Mouse (Mus musculus): ENCODE data around the gene Slc6a3. TPM values are rescaled to one million over a fixed set of nuclear protein-coding genes. Genes with fewer than 3 reads are reported as not detected.

Slc6a3 gene
- polyA plus RNA-seq, 1 experiment, result not detected

GRCm38 (mm10) chr13:73592546-73592945, 56.0 kb downstream of the Slc6a3 start:
- TF ChIP-seq TCF3 (IDR thresholded peaks at IDR 0.05; ENCODE audit: insufficient read length, low read depth), result no peak
- TF ChIP-seq MYOD1 (IDR thresholded peaks at IDR 0.05; ENCODE audit: control insufficient read depth in 1 of 3, insufficient read length in 2 of 3, low read depth in 2 of 3), result no peak
- no peak for TF ChIP-seq MAX (IDR thresholded peaks at IDR 0.05; ENCODE audit: low read depth)
- no peak for TF ChIP-seq POLR2A (IDR thresholded peaks at IDR 0.05; ENCODE audit: insufficient read length, low read depth)
- TF ChIP-seq TCF12 (IDR thresholded peaks at IDR 0.05; ENCODE audit: insufficient read depth, poor library complexity, severe bottlenecking), result no peak
- no peak for TF ChIP-seq REST (IDR thresholded peaks at IDR 0.05; ENCODE audit: insufficient read depth, insufficient read length)
- no peak for TF ChIP-seq POLR2AphosphoS2 (IDR thresholded peaks at IDR 0.05; ENCODE audit: insufficient read length, low read depth)
- TF ChIP-seq USF1 (IDR thresholded peaks at IDR 0.05; ENCODE audit: low read depth), result no peak
- no peak for TF ChIP-seq CEBPB (IDR thresholded peaks at IDR 0.05; ENCODE audit: insufficient read depth, poor library complexity, severe bottlenecking)
- no peak for TF ChIP-seq MYOG (IDR thresholded peaks at IDR 0.05; ENCODE audit: control insufficient read depth in 1 of 3, insufficient read depth in 1 of 3, insufficient read length in 2 of 3, low read depth in 2 of 3)
- no peaks in the 10 kb centered on the region for H3K36me3 ChIP-seq (ENCODE audit: control insufficient read depth, insufficient read depth)
- H3ac ChIP-seq (ENCODE audit: control insufficient read depth, insufficient read length), result no peak overlapping the region

DNA sequence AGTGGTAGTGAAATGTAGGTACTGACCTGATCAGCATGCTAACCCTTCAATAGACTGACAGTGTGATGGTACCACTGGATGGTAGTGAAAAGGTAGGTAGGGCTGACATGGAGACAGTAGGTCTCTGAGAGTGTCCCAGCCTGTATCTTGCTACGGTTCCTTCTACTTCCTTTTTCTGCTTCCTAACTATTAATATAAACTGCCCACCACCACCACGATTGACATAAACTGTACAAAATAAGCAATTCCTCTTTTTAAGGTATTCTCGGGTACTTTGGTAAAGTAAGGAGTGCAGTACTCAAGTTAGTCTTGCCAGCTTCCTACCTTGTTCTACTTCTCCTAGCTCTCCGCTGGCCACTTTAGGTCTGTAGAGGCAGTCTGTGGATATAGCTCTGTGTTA, 59.7 kb downstream of the Slc6a3 start:
- no peak overlapping the region for H3ac ChIP-seq (ENCODE audit: control insufficient read depth, insufficient read length)
- H3K27me3 ChIP-seq (ENCODE audit: control insufficient read depth, insufficient read depth, insufficient read length), result peaks cover 8% of the 10 kb centered on the region
- no peak overlapping the region for H3K4me3 ChIP-seq
- H3K36me3 ChIP-seq (ENCODE audit: control insufficient read depth, insufficient read depth), result no peaks in the 10 kb centered on the region
- TF ChIP-seq TCF3 (IDR thresholded peaks at IDR 0.05; ENCODE audit: insufficient read length, low read depth), result no peak
- no peak for TF ChIP-seq MAX (IDR thresholded peaks at IDR 0.05; ENCODE audit: low read depth)
- TF ChIP-seq REST (IDR thresholded peaks at IDR 0.05; ENCODE audit: insufficient read depth, insufficient read length), result no peak
- no peak for TF ChIP-seq USF1 (IDR thresholded peaks at IDR 0.05; ENCODE audit: low read depth)
- TF ChIP-seq CEBPB (IDR thresholded peaks at IDR 0.05; ENCODE audit: insufficient read depth, poor library complexity, severe bottlenecking), result no peak
- TF ChIP-seq TCF12 (IDR thresholded peaks at IDR 0.05; ENCODE audit: insufficient read depth, poor library complexity, severe bottlenecking), result no peak
- no peak for TF ChIP-seq POLR2AphosphoS2 (IDR thresholded peaks at IDR 0.05; ENCODE audit: insufficient read length, low read depth)
- no peak for TF ChIP-seq POLR2A (IDR thresholded peaks at IDR 0.05; ENCODE audit: insufficient read length, low read depth)
- TF ChIP-seq MYOD1 (IDR thresholded peaks at IDR 0.05; ENCODE audit: control insufficient read depth in 1 of 3, insufficient read length in 2 of 3, low read depth in 2 of 3), result no peak
- TF ChIP-seq MYOG (IDR thresholded peaks at IDR 0.05; ENCODE audit: control insufficient read depth in 1 of 3, insufficient read depth in 1 of 3, insufficient read length in 2 of 3, low read depth in 2 of 3), result no peak
- no peak for TF ChIP-seq E2F4 (IDR thresholded peaks at IDR 0.05; ENCODE audit: insufficient read depth)
- TF ChIP-seq SRF (IDR thresholded peaks at IDR 0.05; ENCODE audit: control insufficient read depth, insufficient read length, low read depth), result no peak
- no peak overlapping the region for H3K4me2 ChIP-seq (ENCODE audit: low read depth)
- no peaks in the 10 kb centered on the region for H3K79me2 ChIP-seq (ENCODE audit: control insufficient read depth, insufficient read depth)

More at GRCm38 (mm10) chr13:73592546-73592945, 56.0 kb downstream of the Slc6a3 start:
- Histone ChIP-seq H3K79me2 (ENCODE audit: control insufficient read depth, insufficient read depth) (no peaks in the 10 kb centered on the region), H3K4me3 (no peak overlapping the region), H3K27me3 (ENCODE audit: control insufficient read depth, insufficient read depth, insufficient read length) (no peaks in the 10 kb centered on the region), H3K4me2 (ENCODE audit: low read depth) (no peak overlapping the region)

- TF ChIP-seq REST (IDR thresholded peaks at IDR 0.05; ENCODE audit: insufficient read depth, insufficient read length) (no peak), MYOD1 (IDR thresholded peaks at IDR 0.05; ENCODE audit: control insufficient read depth in 1 of 3, insufficient read length in 2 of 3, low read depth in 2 of 3) (no peak), TCF12 (IDR thresholded peaks at IDR 0.05; ENCODE audit: insufficient read depth, poor library complexity, severe bottlenecking) (no peak), CEBPB (IDR thresholded peaks at IDR 0.05; ENCODE audit: insufficient read depth, poor library complexity, severe bottlenecking) (no peak), USF1 (IDR thresholded peaks at IDR 0.05; ENCODE audit: low read depth) (no peak), SRF (IDR thresholded peaks at IDR 0.05; ENCODE audit: control insufficient read depth, insufficient read length, low read depth) (no peak), MAX (IDR thresholded peaks at IDR 0.05; ENCODE audit: low read depth) (no peak), MYOG (IDR thresholded peaks at IDR 0.05; ENCODE audit: control insufficient read depth in 1 of 3, insufficient read depth in 1 of 3, insufficient read length in 2 of 3, low read depth in 2 of 3) (no peak), POLR2AphosphoS2 (IDR thresholded peaks at IDR 0.05; ENCODE audit: insufficient read length, low read depth) (no peak), POLR2A (IDR thresholded peaks at IDR 0.05; ENCODE audit: insufficient read length, low read depth) (no peak), TCF3 (IDR thresholded peaks at IDR 0.05; ENCODE audit: insufficient read length, low read depth) (no peak), E2F4 (IDR thresholded peaks at IDR 0.05; ENCODE audit: insufficient read depth) (no peak)
- Histone ChIP-seq H3K4me2 (ENCODE audit: low read depth) (no peak overlapping the region), H3K4me3 (no peak overlapping the region), H3K79me2 (ENCODE audit: control insufficient read depth, insufficient read depth) (peaks cover 11% of the 10 kb centered on the region), H3ac (ENCODE audit: control insufficient read depth, insufficient read length) (no peak overlapping the region), H3K27me3 (ENCODE audit: control insufficient read depth, insufficient read depth, insufficient read length) (peaks cover 8% of the 10 kb centered on the region), H3K36me3 (ENCODE audit: control insufficient read depth, insufficient read depth) (no peaks in the 10 kb centered on the region)
Measured at GRCm38 (mm10) chr13:73600217-73600616, 63.7 kb downstream of the Slc6a3 start.

- Histone ChIP-seq H3K27me3 (ENCODE audit: control insufficient read depth, insufficient read depth, insufficient read length) (peaks cover 8% of the 10 kb centered on the region), H3ac (ENCODE audit: control insufficient read depth, insufficient read length) (peak overlapping the region; percentile 50), H3K4me3 (peak overlapping the region; percentile 96), H3K79me2 (ENCODE audit: control insufficient read depth, insufficient read depth) (peaks cover 12% of the 10 kb centered on the region), H3K4me2 (ENCODE audit: low read depth) (peak overlapping the region; percentile 99), H3K36me3 (ENCODE audit: control insufficient read depth, insufficient read depth) (peaks cover 12% of the 10 kb centered on the region)
- TF ChIP-seq MAX (IDR thresholded peaks at IDR 0.05; ENCODE audit: low read depth), result no peak
- TF ChIP-seq CEBPB (IDR thresholded peaks at IDR 0.05; ENCODE audit: insufficient read depth, poor library complexity, severe bottlenecking), result no peak
- TF ChIP-seq TCF12 (IDR thresholded peaks at IDR 0.05; ENCODE audit: insufficient read depth, poor library complexity, severe bottlenecking), result no peak
- no peak for TF ChIP-seq MYOG (IDR thresholded peaks at IDR 0.05; ENCODE audit: control insufficient read depth in 1 of 3, insufficient read depth in 1 of 3, insufficient read length in 2 of 3, low read depth in 2 of 3)
- TF ChIP-seq USF1 (IDR thresholded peaks at IDR 0.05; ENCODE audit: low read depth), result no peak
- TF ChIP-seq REST (IDR thresholded peaks at IDR 0.05; ENCODE audit: insufficient read depth, insufficient read length), result no peak
- no peak for TF ChIP-seq E2F4 (IDR thresholded peaks at IDR 0.05; ENCODE audit: insufficient read depth)
- TF ChIP-seq TCF3 (IDR thresholded peaks at IDR 0.05; ENCODE audit: insufficient read length, low read depth), result no peak
- TF ChIP-seq POLR2A (IDR thresholded peaks at IDR 0.05; ENCODE audit: insufficient read length, low read depth), result no peak
- TF ChIP-seq SRF (IDR thresholded peaks at IDR 0.05; ENCODE audit: control insufficient read depth, insufficient read length, low read depth), result no peak
- no peak for TF ChIP-seq MYOD1 (IDR thresholded peaks at IDR 0.05; ENCODE audit: control insufficient read depth in 1 of 3, insufficient read length in 2 of 3, low read depth in 2 of 3)
- TF ChIP-seq POLR2AphosphoS2 (IDR thresholded peaks at IDR 0.05; ENCODE audit: insufficient read length, low read depth), result no peak
Measured at GRCm38 (mm10) chr13:73603046-73603445, 66.5 kb downstream of the Slc6a3 start.

Data from myocyte (in vitro differentiated cells).